Mouse (Mus musculus) MEL-GATA-1-ER (cell line): ENCODE results near the gene Atoh8.
A peak's percentile ranks its signal among the peaks of the same experiment; 100 is the strongest.

Source experiments
- DNase-seq: peaks from one replicate; pipeline ENCODE4 v3.0.0-alpha.2; 2012; ENCODE audit warnings: low read depth; ENCODE audit errors: extremely low read depth

Gene Atoh8

GRCm38 (mm10) chr6:72227665-72228265 is 7.6 kb downstream of the Atoh8 start:
- DNase-seq, result no peak

- DNase-seq, result no peak
Observed at GRCm38 (mm10) chr6:72227011-72227410, 8.4 kb downstream of the Atoh8 start.

GRCm38 (mm10) chr6:72225686-72226085 is 9.7 kb downstream of the Atoh8 start:
- DNase-seq, result no peak

GRCm38 (mm10) chr6:72223892-72224291 is 11.5 kb downstream of the Atoh8 start:
- DNase-seq, result no peak

GRCm38 (mm10) chr6:72222876-72223275 is 12.5 kb downstream of the Atoh8 start:
- DNase-seq, result no peak

- no peak for DNase-seq
Observed at GRCm38 (mm10) chr6:72222271-72222724, 13.1 kb downstream of the Atoh8 start.

GRCm38 (mm10) chr6:72221271-72221670 is 14.1 kb downstream of the Atoh8 start:
- DNase-seq, result no peak

- no peak for DNase-seq
Observed at GRCm38 (mm10) chr6:72219549-72219948, 15.8 kb downstream of the Atoh8 start.

GRCm38 (mm10) chr6:72218281-72218680 is 17.1 kb downstream of the Atoh8 start:
- no peak for DNase-seq

GRCm38 (mm10) chr6:72217415-72217784 is 18.0 kb downstream of the Atoh8 start:
- no peak for DNase-seq

- peak; percentile 67 for DNase-seq
Observed at GRCm38 (mm10) chr6:72216681-72217414, 18.5 kb downstream of the Atoh8 start.

GRCm38 (mm10) chr6:72215582-72215981 is 19.8 kb downstream of the Atoh8 start:
- no peak for DNase-seq

- DNase-seq, result no peak
Observed at GRCm38 (mm10) chr6:72211360-72211759, 24.0 kb downstream of the Atoh8 start.

- DNase-seq, result no peak
Observed at GRCm38 (mm10) chr6:72210823-72211222, 24.6 kb downstream of the Atoh8 start.

GRCm38 (mm10) chr6:72209738-72210137 is 25.6 kb downstream of the Atoh8 start:
- DNase-seq, result no peak

GRCm38 (mm10) chr6:72208406-72209045 is 26.9 kb downstream of the Atoh8 start:
- DNase-seq, result no peak

- no peak for DNase-seq
Observed at GRCm38 (mm10) chr6:72206021-72206420, 29.4 kb downstream of the Atoh8 start.

- no peak for DNase-seq
Observed at GRCm38 (mm10) chr6:72204858-72205257, 30.5 kb downstream of the Atoh8 start.

GRCm38 (mm10) chr6:72203279-72203678 is 32.1 kb downstream of the Atoh8 start:
- no peak for DNase-seq

GRCm38 (mm10) chr6:72202732-72203131 is 32.6 kb downstream of the Atoh8 start:
- no peak for DNase-seq

- DNase-seq, result no peak
Observed at GRCm38 (mm10) chr6:72200595-72201256, 34.7 kb downstream of the Atoh8 start.

GRCm38 (mm10) chr6:72197515-72197914 is 37.9 kb downstream of the Atoh8 start:
- DNase-seq, result no peak
